ENCODE assay signal across 25 mouse cellular contexts in genomic region chr3:105648889-105649567, GRCm38 (mm10). TPM values are rescaled to one million over a fixed set of nuclear protein-coding genes. Genes with fewer than 3 reads are reported as not detected.
DNase-seq lines count a peak whose midpoint lies in the region; ATAC-seq and TF ChIP-seq lines count a peak whose summit lies in the region.
"Had no signal": no experiment of that assay in that cellular context is flagged by ENCODE, and none has a peak within 500 bp of the region (broad histone marks: within the 10 kb centered on the region; RNA-seq: fewer than 3 reads in every experiment).

No protein-coding gene starts in this region.

- H3K27me3 ChIP-seq in forebrain, embryonic 13.5 days = peaks cover 8% of the 10 kb centered on the region; the same call in 1 of the 2 replicates
- H3K27me3 ChIP-seq in forebrain, embryonic 15.5 days = no peaks in the 10 kb centered on the region
- H3K27me3 ChIP-seq in midbrain, embryonic 12.5 days = no peaks in the 10 kb centered on the region
- H3K27me3 ChIP-seq in neural tube, embryonic 15.5 days (replicated peaks) = no peaks in the 10 kb centered on the region
- no peaks in the 10 kb centered on the region for H3K27me3 ChIP-seq in cerebellum, adult 2 months (ENCODE audit: control insufficient read depth, insufficient read depth, low read length)
- H3K27me3 ChIP-seq: heart, embryonic 12.5 days had no signal

- peak; percentile 32 for TF ChIP-seq CTCF in layer of hippocampus, adult 2 months (conservative IDR thresholded peaks at IDR 0.05)
- no peak for TF ChIP-seq CTCF in cerebellum, adult 2 months (IDR thresholded peaks at IDR 0.05; ENCODE audit: borderline replicate concordance, insufficient read depth, low read depth, low read length)

- DNase-seq in layer of hippocampus, adult 2 months (ENCODE audit: low spot score in 2 of 2) = no peak
- DNase-seq in layer of hippocampus, postnatal 10 days (ENCODE audit: low spot score in 2 of 2) = no peak
- DNase-seq in adrenal gland, adult 2 months = no peak
- no peak for DNase-seq in cerebellum, adult 2 months
- DNase-seq: adrenal gland, postnatal 25 days; cerebellum, adult 11-12 months; cerebellum, postnatal 36 days; gastrocnemius, adult 2 months; heart, adult 11 months; heart, postnatal 14 days; kidney, adult 9 months; kidney, postnatal 25 days; liver, postnatal 0 days; lung, postnatal 10 days; thymus, postnatal 36 days had no signal

- TF ChIP-seq POLR2A in cerebellum, adult 2 months (IDR thresholded peaks at IDR 0.05; ENCODE audit: borderline replicate concordance, insufficient read depth, low read length) = no peak

- no peak overlapping the region for H3K4me3 ChIP-seq in forebrain, embryonic 13.5 days
- H3K4me3 ChIP-seq in forebrain, embryonic 15.5 days = no peak overlapping the region
- H3K4me3 ChIP-seq in layer of hippocampus, adult 2 months = no peak overlapping the region
- H3K4me3 ChIP-seq in midbrain, embryonic 12.5 days = no peak overlapping the region
- H3K4me3 ChIP-seq in neural tube, embryonic 15.5 days (replicated peaks) = no peak overlapping the region
- no peak overlapping the region for H3K4me3 ChIP-seq in cerebellum, adult 2 months (replicated peaks; ENCODE audit: insufficient read depth, low read depth, low read length)
- H3K4me3 ChIP-seq: erythroblast, embryonic 14.5 days; gastrocnemius, adult 2 months; heart, embryonic 12.5 days; left cerebral cortex, adult 2 months; limb, embryonic 10.5 days; myocyte had no signal

- H3K27ac ChIP-seq in forebrain, embryonic 13.5 days = no peak overlapping the region
- H3K27ac ChIP-seq in forebrain, embryonic 15.5 days (replicated peaks) = no peak overlapping the region
- no peak overlapping the region for H3K27ac ChIP-seq in layer of hippocampus, adult 2 months
- H3K27ac ChIP-seq in midbrain, embryonic 12.5 days (replicated peaks) = no peak overlapping the region
- H3K27ac ChIP-seq in neural tube, embryonic 15.5 days (replicated peaks) = no peak overlapping the region
- no peak overlapping the region for H3K27ac ChIP-seq in cerebellum, adult 2 months (ENCODE audit: insufficient read depth, low read length)
- H3K27ac ChIP-seq: gastrocnemius, adult 2 months; left cerebral cortex, adult 2 months; limb, embryonic 10.5 days had no signal

- 0 out of 2 replicates have a peak, but pooled peaks have one; percentile 21 for ATAC-seq in forebrain, embryonic 13.5 days
- no peak for ATAC-seq in forebrain, embryonic 15.5 days (replicated peaks)
- peak; percentile 38; the same call in 1 of the 2 replicates for ATAC-seq in midbrain, embryonic 12.5 days (ENCODE audit: low FRiP score, low read depth)
- ATAC-seq in neural tube, embryonic 15.5 days (ENCODE audit: low FRiP score) = peak; percentile 59; the same call in 1 of the 2 replicates
- ATAC-seq: liver, postnatal 0 days had no signal

- 55% methylated on average over 8 of the region's 8 CpGs for WGBS in forebrain, embryonic 13.5 days
- WGBS in forebrain, embryonic 15.5 days = 51% methylated on average over 8 of the region's 8 CpGs
- WGBS in midbrain, embryonic 12.5 days = 66% methylated on average over 8 of the region's 8 CpGs
- 70% methylated on average over 8 of the region's 8 CpGs for WGBS in neural tube, embryonic 15.5 days
- WGBS in cerebellum, adult 2 months = 86% methylated on average over 8 of the region's 8 CpGs

- no peaks in the 10 kb centered on the region for H3K9me3 ChIP-seq in forebrain, embryonic 13.5 days (replicated peaks)
- H3K9me3 ChIP-seq in forebrain, embryonic 15.5 days = no peaks in the 10 kb centered on the region
- H3K9me3 ChIP-seq in midbrain, embryonic 12.5 days = no peaks in the 10 kb centered on the region
- no peaks in the 10 kb centered on the region for H3K9me3 ChIP-seq in neural tube, embryonic 15.5 days (replicated peaks)
- H3K9me3 ChIP-seq: G1E; heart, embryonic 12.5 days; limb, embryonic 10.5 days had no signal

- H3K4me1 ChIP-seq in forebrain, embryonic 13.5 days = no peaks in the 10 kb centered on the region
- H3K4me1 ChIP-seq in forebrain, embryonic 15.5 days = no peaks in the 10 kb centered on the region
- H3K4me1 ChIP-seq in midbrain, embryonic 12.5 days = no peaks in the 10 kb centered on the region
- H3K4me1 ChIP-seq in neural tube, embryonic 15.5 days = no peaks in the 10 kb centered on the region
- H3K4me1 ChIP-seq in cerebellum, adult 2 months (ENCODE audit: control insufficient read depth, insufficient read depth, low read length) = peaks cover 12% of the 10 kb centered on the region; the same call in 1 of the 2 replicates
- H3K4me1 ChIP-seq: heart, embryonic 12.5 days; limb, embryonic 10.5 days had no signal

- H3K4me2 ChIP-seq in forebrain, embryonic 13.5 days = no peak overlapping the region
- H3K4me2 ChIP-seq in forebrain, embryonic 15.5 days (replicated peaks) = no peak overlapping the region
- H3K4me2 ChIP-seq in midbrain, embryonic 12.5 days (replicated peaks) = no peak overlapping the region
- no peak overlapping the region for H3K4me2 ChIP-seq in neural tube, embryonic 15.5 days
- H3K4me2 ChIP-seq: heart, embryonic 12.5 days had no signal

- H3K36me3 ChIP-seq in forebrain, embryonic 13.5 days (ENCODE audit: poor library complexity, severe bottlenecking) = no peaks in the 10 kb centered on the region
- no peaks in the 10 kb centered on the region for H3K36me3 ChIP-seq in forebrain, embryonic 15.5 days
- no peaks in the 10 kb centered on the region for H3K36me3 ChIP-seq in midbrain, embryonic 12.5 days
- no peaks in the 10 kb centered on the region for H3K36me3 ChIP-seq in neural tube, embryonic 15.5 days
- H3K36me3 ChIP-seq: G1E; heart, embryonic 12.5 days; limb, embryonic 10.5 days had no signal

- no peak overlapping the region for H3K9ac ChIP-seq in forebrain, embryonic 13.5 days
- H3K9ac ChIP-seq in forebrain, embryonic 15.5 days (replicated peaks) = no peak overlapping the region
- no peak overlapping the region for H3K9ac ChIP-seq in midbrain, embryonic 12.5 days (replicated peaks)
- no peak overlapping the region for H3K9ac ChIP-seq in neural tube, embryonic 15.5 days (replicated peaks)
- H3K9ac ChIP-seq: heart, embryonic 12.5 days; liver, postnatal 0 days had no signal

RNA-seq across cellular contexts. Expression of gene Ddx20, which starts 38.3 kb away (rescaled TPM):
- 36.2 and 38.3 TPM in 2 replicates for polyA plus RNA-seq in forebrain, embryonic 13.5 days (2015; fragmentation: Nextera tagmentation; extraction: Ambion mirVana)
- polyA plus RNA-seq in forebrain, embryonic 15.5 days (2015; fragmentation: Nextera tagmentation; extraction: Ambion mirVana) = 31.6 and 33.6 TPM in 2 replicates
- total RNA-seq in layer of hippocampus, adult 2 months (2021) = 10 to 100 TPM; 12.5 to 12.9 TPM
- total RNA-seq in layer of hippocampus, postnatal 10 days (2021) = 10 to 100 TPM; 12.7 to 13.4 TPM
- 39.7 and 42.4 TPM in 2 replicates for polyA plus RNA-seq in midbrain, embryonic 12.5 days (2016; fragmentation: Nextera tagmentation; extraction: Ambion mirVana)
- polyA plus RNA-seq in neural tube, embryonic 15.5 days (2015; fragmentation: Nextera tagmentation; extraction: Ambion mirVana) = 22.0 and 24.1 TPM in 2 replicates
- 10 to 100 TPM; 16.9 to 17.0 TPM for total RNA-seq in adrenal gland, adult 2 months (2021)
- polyA plus RNA-seq in adrenal gland, adult 2 months (2012; rRNA removed) = 25.4 and 26.4 TPM in 2 replicates
- polyA plus RNA-seq in cerebellum, adult 2 months (2012; rRNA removed) = 12.6 and 13.8 TPM in 2 replicates

RNA-seq across cellular contexts. Expression of gene Inka2, which starts 55.4 kb away (rescaled TPM):
- polyA plus RNA-seq in forebrain, embryonic 13.5 days (2015; fragmentation: Nextera tagmentation; extraction: Ambion mirVana) = 2.5 and 3.6 TPM in 2 replicates
- 3.1 and 3.3 TPM in 2 replicates for polyA plus RNA-seq in forebrain, embryonic 15.5 days (2015; fragmentation: Nextera tagmentation; extraction: Ambion mirVana)
- total RNA-seq in layer of hippocampus, adult 2 months (2021) = 10 to 100 TPM; 74.1 to 74.9 TPM
- 10 to 100 TPM; 39.3 to 41.5 TPM for total RNA-seq in layer of hippocampus, postnatal 10 days (2021)
- polyA plus RNA-seq in midbrain, embryonic 12.5 days (2016; fragmentation: Nextera tagmentation; extraction: Ambion mirVana) = 1.3 and 1.5 TPM in 2 replicates
- polyA plus RNA-seq in neural tube, embryonic 15.5 days (2015; fragmentation: Nextera tagmentation; extraction: Ambion mirVana) = 7.3 and 9.2 TPM in 2 replicates
- 1 to 10 TPM; 1.3 to 3.6 TPM for total RNA-seq in adrenal gland, adult 2 months (2021)
- polyA plus RNA-seq in adrenal gland, adult 2 months (2012; rRNA removed) = 0.54 and 0.91 TPM in 2 replicates
- polyA plus RNA-seq in cerebellum, adult 2 months (2012; rRNA removed) = 15.0 and 15.9 TPM in 2 replicates
